Mouse (Mus musculus) cortical plate, adult 2 months (tissue): ENCODE results near the gene Ttc7b.

ENCODE experiments used
- CTCF ChIP-seq: fragments of 200-500 bp; IDR thresholded peaks from 2 replicates; pipeline ENCODE4 v1.5.1; 2011; ENCODE audit warnings: mild to moderate bottlenecking, control low read depth, low read length; ENCODE audit not compliant: insufficient read depth; ENCODE audit errors: extremely low read depth
- POLR2A ChIP-seq: fragments of 200-500 bp; IDR thresholded peaks from 2 replicates; pipeline ENCODE4 v1.6.1; 2011; ENCODE audit warnings: mild to moderate bottlenecking, low read length, control low read depth; ENCODE audit not compliant: insufficient read depth; ENCODE audit errors: extremely low read depth

DNA sequence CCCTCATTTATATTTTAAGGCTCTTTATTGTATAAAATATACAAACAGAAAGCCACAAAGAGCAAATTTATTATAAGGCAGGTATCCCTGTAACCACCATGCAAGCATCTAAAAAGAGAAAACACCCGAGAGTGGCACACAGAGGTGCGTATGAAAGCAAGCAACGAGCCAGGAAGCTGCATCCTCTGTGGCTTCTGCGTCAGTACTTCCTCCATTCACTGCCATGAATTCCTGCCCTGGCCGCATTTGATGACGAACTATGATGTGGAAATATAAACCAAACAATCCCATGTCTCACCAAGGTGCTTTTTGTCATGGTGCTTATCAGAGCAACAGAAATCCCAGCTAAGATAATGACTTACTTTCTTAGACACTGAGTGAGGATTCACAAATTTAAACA lies 88.8 kb downstream of the Ttc7b start:
- no peak for TF ChIP-seq POLR2A
- TF ChIP-seq CTCF: no peak
